Comparison of ENCODE assay signal across 8 mouse cellular contexts in the genomic region with DNA sequence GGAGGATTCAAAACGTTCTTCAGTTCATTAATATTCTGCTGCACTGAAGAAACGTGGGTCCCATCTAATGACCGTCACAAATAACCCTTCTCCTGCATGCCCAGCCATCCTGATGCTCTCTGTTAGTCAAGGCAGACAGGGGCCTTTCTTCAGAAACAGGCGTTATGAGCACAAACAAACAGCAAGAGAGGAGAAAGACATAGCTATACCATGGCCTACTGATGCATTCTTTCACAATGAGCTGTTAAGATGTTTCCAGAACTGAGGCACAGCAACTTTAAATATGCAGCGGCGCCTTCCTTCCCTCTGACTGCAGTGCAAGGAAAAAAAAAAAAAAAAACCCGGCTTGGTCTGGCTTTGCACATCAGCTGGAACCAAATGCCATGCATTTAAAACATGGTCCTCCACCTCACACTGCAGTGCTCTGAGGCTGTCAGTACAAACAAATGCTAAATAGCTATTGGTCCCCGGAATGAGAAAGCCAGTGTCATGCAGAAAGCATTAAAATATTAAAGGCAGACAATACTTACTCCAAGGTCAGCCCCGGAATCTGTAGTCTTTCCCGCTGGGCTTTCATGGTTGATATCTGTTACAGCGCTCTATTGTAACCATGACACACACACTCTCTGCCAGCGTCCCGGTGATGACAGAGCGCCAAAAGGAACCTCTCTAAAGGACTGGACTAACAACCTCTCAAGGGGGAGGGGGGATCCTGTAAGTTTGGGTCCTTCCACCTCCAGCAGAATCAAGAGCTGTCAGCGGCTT.
DNase-seq lines count a peak whose midpoint lies in the region; ATAC-seq and TF ChIP-seq lines count a peak whose summit lies in the region.

No protein-coding gene starts in this region.

- no peaks in the 10 kb centered on the region for H3K4me1 ChIP-seq in lung, embryonic 14.5 days (ENCODE audit: insufficient read depth)
- H3K4me1 ChIP-seq in embryonic facial prominence, embryonic 13.5 days, result peaks cover 15% of the 10 kb centered on the region
- H3K4me1 ChIP-seq in hindbrain, embryonic 15.5 days (replicated peaks), result peaks cover 15% of the 10 kb centered on the region
- no peaks in the 10 kb centered on the region; the same call in 1 of the 2 replicates for H3K4me1 ChIP-seq in liver, postnatal 0 days (ENCODE audit: insufficient read depth)

- H3K27me3 ChIP-seq in lung, embryonic 14.5 days (ENCODE audit: insufficient read depth, low read length), result no peaks in the 10 kb centered on the region
- H3K27me3 ChIP-seq in embryonic facial prominence, embryonic 13.5 days, result no peaks in the 10 kb centered on the region; the same call in 1 of the 2 replicates
- H3K27me3 ChIP-seq in hindbrain, embryonic 15.5 days, result no peaks in the 10 kb centered on the region
- no peaks in the 10 kb centered on the region for H3K27me3 ChIP-seq in liver, postnatal 0 days (ENCODE audit: insufficient read depth, low read length)

- H3K9me3 ChIP-seq in lung, embryonic 14.5 days (ENCODE audit: low read depth, low read length), result no peaks in the 10 kb centered on the region
- H3K9me3 ChIP-seq in embryonic facial prominence, embryonic 13.5 days, result no peaks in the 10 kb centered on the region
- H3K9me3 ChIP-seq in hindbrain, embryonic 15.5 days, result no peaks in the 10 kb centered on the region
- no peaks in the 10 kb centered on the region for H3K9me3 ChIP-seq in liver, postnatal 0 days (ENCODE audit: low read length)

- ATAC-seq in lung, embryonic 14.5 days (ENCODE audit: insufficient read depth), result peak; percentile 75
- ATAC-seq in embryonic facial prominence, embryonic 13.5 days (ENCODE audit: insufficient number of reproducible peaks, insufficient read depth, low FRiP score, low TSS enrichment, low read depth), result no peak
- ATAC-seq in hindbrain, embryonic 15.5 days (ENCODE audit: low FRiP score, low read depth), result peak; percentile 85
- ATAC-seq in liver, postnatal 0 days, result no peak
- no peak for ATAC-seq in granulocyte monocyte progenitor cell, adult 5-6 weeks (replicated peaks; ENCODE audit: poor library complexity, severe bottlenecking)

- H3K4me2 ChIP-seq in lung, embryonic 14.5 days, result peak overlapping the region; percentile 66
- peak overlapping the region; percentile 69 for H3K4me2 ChIP-seq in embryonic facial prominence, embryonic 13.5 days
- peak overlapping the region; percentile 56 for H3K4me2 ChIP-seq in hindbrain, embryonic 15.5 days
- peak overlapping the region; percentile 47 for H3K4me2 ChIP-seq in liver, postnatal 0 days (ENCODE audit: low read depth, low read length)

- no peak for TF ChIP-seq CTCF in lung, embryonic 14.5 days (IDR thresholded peaks at IDR 0.05; ENCODE audit: low read depth)
- no peak for TF ChIP-seq CTCF in liver, postnatal 0 days (IDR thresholded peaks at IDR 0.05; ENCODE audit: low read depth)

- peak overlapping the region; percentile 55 for H3K27ac ChIP-seq in lung, embryonic 14.5 days (ENCODE audit: low read depth)
- H3K27ac ChIP-seq in embryonic facial prominence, embryonic 13.5 days, result no peak overlapping the region
- peak overlapping the region; percentile 74 for H3K27ac ChIP-seq in hindbrain, embryonic 15.5 days (replicated peaks)
- H3K27ac ChIP-seq in liver, postnatal 0 days (ENCODE audit: low read depth), result no peak overlapping the region

- 3% methylated on average over 15 of the region's 15 CpGs for WGBS in lung, embryonic 14.5 days
- WGBS in embryonic facial prominence, embryonic 13.5 days, result 6% methylated on average over 15 of the region's 15 CpGs
- 3% methylated on average over 15 of the region's 15 CpGs for WGBS in hindbrain, embryonic 15.5 days
- 27% methylated on average over 15 of the region's 15 CpGs for WGBS in liver, postnatal 0 days (ENCODE audit: insufficient replicate concordance)

- no peak for TF ChIP-seq EP300 in liver, postnatal 0 days (IDR thresholded peaks at IDR 0.05; ENCODE audit: low read depth)

- DNase-seq in lung, embryonic 14.5 days, result peak; percentile 68
- no peak for DNase-seq in lung, adult 18-20 months
- no peak for DNase-seq in liver, postnatal 0 days
- peak; percentile 57 for DNase-seq in right cerebral cortex, postnatal 25 days
- no peak for DNase-seq in urinary bladder, postnatal 25 days (ENCODE audit: low spot score)

- H3K36me3 ChIP-seq in lung, embryonic 14.5 days (ENCODE audit: insufficient read depth), result no peaks in the 10 kb centered on the region
- no peaks in the 10 kb centered on the region for H3K36me3 ChIP-seq in embryonic facial prominence, embryonic 13.5 days
- no peaks in the 10 kb centered on the region for H3K36me3 ChIP-seq in hindbrain, embryonic 15.5 days
- H3K36me3 ChIP-seq in liver, postnatal 0 days (replicated peaks; ENCODE audit: insufficient read depth, low read length), result no peaks in the 10 kb centered on the region

- H3K9ac ChIP-seq in lung, embryonic 14.5 days, result peak overlapping the region; percentile 30
- H3K9ac ChIP-seq in embryonic facial prominence, embryonic 13.5 days, result peak overlapping the region; percentile 53; the same call in 1 of the 2 replicates
- peak overlapping the region; percentile 23; the same call in 1 of the 2 replicates for H3K9ac ChIP-seq in hindbrain, embryonic 15.5 days
- H3K9ac ChIP-seq in liver, postnatal 0 days (replicated peaks), result no peak overlapping the region

- H3K4me3 ChIP-seq in lung, embryonic 14.5 days (ENCODE audit: low read depth, low read length), result peak overlapping the region; percentile 28
- H3K4me3 ChIP-seq in embryonic facial prominence, embryonic 13.5 days, result peak overlapping the region; percentile 36
- peak overlapping the region; percentile 38 for H3K4me3 ChIP-seq in hindbrain, embryonic 15.5 days
- H3K4me3 ChIP-seq in liver, postnatal 0 days (ENCODE audit: low read depth, low read length), result no peak overlapping the region

Comparison
In these comparisons a context has a peak if more than half of its experiments do, and no peak if none do; other contexts are left out.
1. DNase-seq: peak in lung, embryonic 14.5 days (single experiment) and right cerebral cortex, postnatal 25 days (single experiment); none in lung, adult 18-20 months (0 of 2), liver, postnatal 0 days (single experiment) and urinary bladder, postnatal 25 days (single experiment).
2. ATAC-seq: peak in lung, embryonic 14.5 days (single experiment) and hindbrain, embryonic 15.5 days (single experiment); none in embryonic facial prominence, embryonic 13.5 days (single experiment), liver, postnatal 0 days (single experiment) and granulocyte monocyte progenitor cell, adult 5-6 weeks (single experiment).
3. H3K27ac ChIP-seq: peak in lung, embryonic 14.5 days (single experiment) and hindbrain, embryonic 15.5 days (single experiment); none in embryonic facial prominence, embryonic 13.5 days (single experiment) and liver, postnatal 0 days (single experiment).
4. Peak in every context shown above with its lines, with median percentiles within 50 percentile points of each other: H3K4me2 ChIP-seq.